Mouse (Mus musculus): ENCODE data around the gene Zbtb34. TPM values are rescaled to one million over a fixed set of nuclear protein-coding genes. Genes with fewer than 3 reads are reported as not detected.
A peak's percentile ranks its signal among the peaks of the same experiment; 100 is the strongest.

Zbtb34 gene
- 1 to 10 TPM; 1.4 TPM for polyA plus RNA-seq (2017; shearing (Covaris generic))

GRCm38 (mm10) chr2:33430771-33431699 lies at the start of gene Zbtb34:
TSS of gene Zbtb34 (minus strand) at chr2:33431324.
- ATAC-seq: peak; percentile 85

GRCm38 (mm10) chr2:33477961-33478755 lies 47.0 kb upstream of the Zbtb34 start:
- no peak for ATAC-seq

DNA sequence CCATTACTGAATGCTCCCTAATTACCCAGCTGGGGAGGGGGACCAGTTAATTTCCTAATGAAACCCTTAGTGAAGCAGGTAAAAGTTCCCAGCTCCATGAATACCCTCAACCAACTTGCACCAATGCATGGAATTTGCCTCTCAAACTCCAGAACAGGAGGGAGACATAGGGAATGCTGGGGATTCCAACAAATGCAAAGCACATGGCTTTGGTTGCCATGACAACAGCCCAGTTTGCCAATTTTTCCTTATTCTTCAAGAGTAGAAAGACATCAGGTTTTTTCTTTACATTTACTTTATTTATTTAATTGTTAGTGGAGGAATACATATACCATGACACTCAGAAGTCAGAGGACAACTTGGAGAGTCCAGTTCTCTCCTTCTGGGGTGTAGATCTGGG lies 44.8 kb upstream of the Zbtb34 start:
- ATAC-seq: no peak

GRCm38 (mm10) chr2:33468466-33469097 lies 37.5 kb upstream of the Zbtb34 start, which contains the start of gene Zbtb43:
TSS of gene Zbtb43 (minus strand) at chr2:33468559.
- peak; percentile 94 for ATAC-seq

DNA sequence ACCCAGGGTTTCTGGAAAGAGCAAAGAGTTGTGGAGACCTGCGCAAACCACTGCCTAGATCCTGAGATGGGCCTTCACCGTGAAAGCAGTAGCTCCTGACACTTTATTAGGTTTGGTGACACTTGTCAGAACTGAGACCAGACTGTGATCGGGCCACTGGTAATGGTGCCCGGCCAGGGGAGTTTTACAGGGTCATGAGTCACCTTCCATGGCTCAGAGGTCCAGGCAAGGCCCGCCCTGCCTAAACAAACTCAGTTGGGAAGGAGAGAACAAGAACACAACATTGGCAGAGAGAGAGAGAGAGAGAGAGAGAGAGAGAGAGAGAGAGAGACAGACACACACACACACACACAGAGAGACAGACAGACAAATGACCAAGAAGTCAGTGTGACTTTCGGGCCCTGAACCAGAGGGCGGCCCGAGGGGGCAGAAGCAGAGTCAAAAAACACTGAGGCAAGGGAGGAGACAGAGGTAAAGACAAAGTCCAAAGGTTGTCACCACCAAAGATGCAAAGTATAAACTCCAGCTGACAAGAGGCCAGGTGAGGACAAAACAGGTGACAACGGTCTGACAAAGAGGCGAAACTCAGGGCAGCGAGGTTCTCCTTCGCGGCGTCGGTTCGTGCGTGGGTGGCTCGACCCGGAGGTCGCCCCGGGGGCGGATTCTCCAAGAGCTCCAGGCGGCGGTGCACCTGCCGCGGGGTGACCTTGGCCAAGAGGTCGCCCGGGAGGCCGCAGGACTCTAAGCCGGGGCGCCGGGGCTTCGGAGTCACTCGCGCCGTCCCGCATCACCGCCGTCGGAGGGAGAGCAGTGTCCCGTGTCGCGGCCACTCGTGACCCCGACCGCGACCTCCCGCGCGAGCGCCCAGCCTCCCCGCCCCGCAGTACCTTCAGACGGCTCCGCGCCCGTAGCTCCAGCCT lies 36.7 kb upstream of the Zbtb34 start:
- no peak for ATAC-seq

DNA sequence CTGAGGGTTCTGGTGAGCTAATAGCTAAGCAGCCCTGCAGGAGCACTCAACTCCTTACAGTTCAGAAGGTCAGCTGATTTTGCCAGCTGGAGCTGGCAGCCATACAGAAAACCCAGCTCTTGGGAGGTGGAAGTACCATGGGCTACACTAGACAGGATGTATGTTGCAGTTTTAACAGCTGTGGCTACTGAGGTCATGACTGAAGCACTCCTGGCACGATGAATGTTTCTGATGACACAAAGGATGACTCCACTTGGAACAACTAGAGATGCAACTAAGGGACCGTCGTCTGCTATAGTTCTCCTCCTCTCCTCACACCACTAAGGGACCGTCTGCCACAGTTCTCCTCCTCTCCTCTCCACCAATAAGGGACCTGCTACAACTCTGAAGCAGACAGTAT lies 34.8 kb upstream of the Zbtb34 start:
- ATAC-seq: no peak

DNA sequence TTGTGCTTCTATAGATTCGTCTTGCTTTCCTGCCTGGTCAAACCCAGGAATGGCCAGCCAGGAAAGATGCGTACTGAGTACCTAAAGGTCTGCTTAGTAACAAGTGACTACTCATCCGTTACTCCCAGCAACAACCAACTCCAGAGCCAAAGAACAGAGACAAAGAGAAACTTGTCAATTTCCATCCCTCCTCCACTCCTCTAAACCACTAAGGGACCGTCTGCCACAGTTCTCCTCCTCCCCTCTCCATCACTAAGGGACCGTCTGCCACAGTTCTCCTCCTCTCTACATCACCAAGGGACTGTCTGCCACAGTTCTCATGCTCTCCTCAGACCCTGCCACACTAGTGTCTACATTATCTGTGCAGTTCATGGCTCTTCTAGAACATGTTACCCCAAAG lies 34.1 kb upstream of the Zbtb34 start:
- no peak for ATAC-seq

DNA sequence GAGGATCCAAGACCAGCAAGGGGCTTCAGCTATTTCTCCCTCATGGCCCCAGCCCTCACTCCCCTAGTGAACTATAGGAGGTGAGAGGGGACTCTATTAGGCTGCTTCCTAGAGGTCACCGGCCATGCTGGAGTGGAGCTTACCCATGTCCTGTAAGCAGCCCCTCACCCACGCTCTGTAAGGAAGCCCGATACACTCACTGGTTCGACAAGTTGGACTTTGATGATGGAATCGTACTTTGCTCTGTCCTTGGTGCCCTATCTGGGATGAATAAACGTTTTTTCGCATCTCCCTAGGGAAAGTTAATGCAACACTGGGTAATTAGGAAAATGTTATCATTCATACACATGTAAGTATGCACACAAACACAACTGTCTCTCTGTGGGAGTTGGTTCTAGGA lies 30.9 kb upstream of the Zbtb34 start:
- no peak for ATAC-seq

GRCm38 (mm10) chr2:33461066-33461465 lies 29.9 kb upstream of the Zbtb34 start:
- no peak for ATAC-seq

GRCm38 (mm10) chr2:33459660-33460059 lies 28.5 kb upstream of the Zbtb34 start:
- ATAC-seq: no peak

DNA sequence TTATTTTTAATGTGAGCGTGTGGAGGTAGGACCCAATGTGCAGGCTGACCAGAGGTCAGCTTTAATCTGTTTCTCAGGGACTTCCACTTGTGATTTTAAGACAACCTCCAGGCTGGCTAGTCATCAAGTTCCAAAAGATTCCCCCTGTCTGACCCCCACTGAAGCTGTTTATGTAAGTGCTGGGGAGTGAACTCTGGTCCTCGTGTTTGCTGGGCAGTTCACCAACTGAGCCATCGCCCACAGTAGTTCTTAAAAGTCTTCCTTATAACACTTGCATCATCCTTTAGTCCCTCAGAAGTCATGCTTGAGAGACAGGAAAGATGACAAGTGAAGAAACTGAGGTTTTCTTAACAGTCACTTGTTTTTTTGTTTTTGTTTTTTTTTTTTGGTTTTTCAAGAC lies 25.6 kb upstream of the Zbtb34 start:
- no peak for ATAC-seq

DNA sequence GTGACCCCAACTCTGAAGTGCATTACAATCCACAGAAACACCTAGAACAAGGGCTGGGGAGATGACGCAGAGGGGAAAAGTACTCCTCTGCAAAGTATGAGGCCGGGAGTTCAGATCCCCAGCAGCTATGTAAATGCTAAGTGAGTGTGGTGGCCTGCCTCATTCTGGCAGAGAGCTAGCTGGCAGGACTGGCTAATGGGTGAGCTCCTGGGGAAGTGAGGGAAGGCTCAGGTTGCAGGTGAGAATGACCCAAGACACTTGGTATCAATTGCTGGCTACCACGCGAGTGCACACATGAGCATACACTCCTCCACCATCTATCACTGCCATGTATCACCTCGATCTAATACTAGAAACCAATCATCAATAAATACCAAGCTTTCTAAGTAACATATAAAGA lies 25.1 kb upstream of the Zbtb34 start:
- ATAC-seq: no peak

- no peak for ATAC-seq
Observed at GRCm38 (mm10) chr2:33455350-33455749, 24.2 kb upstream of the Zbtb34 start.

GRCm38 (mm10) chr2:33454816-33455215 lies 23.7 kb upstream of the Zbtb34 start:
- ATAC-seq: no peak

GRCm38 (mm10) chr2:33453476-33453875 lies 22.4 kb upstream of the Zbtb34 start:
- ATAC-seq: no peak

GRCm38 (mm10) chr2:33452721-33453120 lies 21.6 kb upstream of the Zbtb34 start:
- ATAC-seq: no peak

GRCm38 (mm10) chr2:33452140-33452539 lies 21.0 kb upstream of the Zbtb34 start:
- no peak for ATAC-seq

GRCm38 (mm10) chr2:33451038-33451978 lies 20.2 kb upstream of the Zbtb34 start:
- ATAC-seq: no peak

DNA sequence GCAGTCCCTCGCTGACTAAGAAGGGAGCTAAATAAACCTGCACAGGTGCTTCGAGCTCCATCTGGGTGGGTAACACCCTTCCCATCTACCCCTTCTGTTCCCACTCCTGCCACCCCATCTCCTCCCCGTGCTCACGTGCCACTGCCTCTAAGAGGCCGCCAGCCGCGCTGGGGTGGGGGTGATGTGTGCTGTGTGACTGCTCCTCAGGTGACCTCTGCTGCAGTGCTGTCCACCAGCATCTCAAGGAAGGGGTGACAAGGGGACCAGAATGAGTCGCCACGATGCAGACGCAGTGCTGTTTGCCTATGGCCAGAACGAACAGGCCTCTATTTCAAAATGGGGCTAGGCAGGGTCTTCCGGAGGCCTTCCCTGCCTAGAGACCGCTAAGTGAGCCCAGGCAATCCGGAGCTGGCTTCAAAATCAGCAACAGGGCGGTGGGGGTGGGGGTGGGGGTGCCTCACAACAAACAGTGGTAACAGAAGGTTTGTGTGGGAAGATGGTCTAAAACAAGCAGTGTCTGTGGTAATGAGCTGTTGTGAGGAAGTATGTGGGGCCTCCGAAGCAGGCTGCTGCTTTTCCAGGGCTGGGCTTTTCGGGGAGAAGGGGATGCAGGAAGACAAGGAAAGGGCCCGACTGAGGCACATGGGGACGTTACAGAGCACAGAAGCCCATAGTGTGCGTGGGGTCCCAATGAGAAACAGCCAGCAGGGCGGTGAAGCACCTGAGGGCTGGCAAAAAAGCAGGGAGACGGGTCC lies 18.2 kb upstream of the Zbtb34 start:
- no peak for ATAC-seq

DNA sequence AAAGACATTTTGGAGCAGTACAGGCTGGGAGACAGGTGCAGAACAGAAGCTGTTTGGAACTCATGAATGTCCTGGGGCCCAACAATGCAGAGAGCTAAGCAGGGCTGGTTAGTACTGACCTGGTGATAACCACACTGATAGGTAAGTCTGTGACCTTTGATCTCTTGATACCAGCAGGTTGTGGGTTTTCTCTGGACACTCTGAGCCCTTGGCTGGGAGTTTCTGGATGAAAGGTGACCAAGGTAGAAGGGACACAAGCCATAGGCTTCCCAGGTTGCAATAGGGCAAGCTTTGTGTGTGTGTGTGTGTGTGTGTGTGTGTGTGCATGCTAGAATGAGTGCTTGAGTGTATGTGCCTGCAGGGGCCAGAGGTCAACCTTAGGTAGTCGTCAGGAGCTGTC lies 15.7 kb upstream of the Zbtb34 start:
- ATAC-seq: no peak
